Mouse (Mus musculus) A20 (cell line): ENCODE measurements around the gene Gabrg1.

ENCODE experiments used
- DNase-seq: peaks from one replicate; pipeline ENCODE4 v3.0.0-alpha.2; 2011; ENCODE audit warnings: low read depth, low spot score

The Gabrg1 gene

GRCm38 (mm10) chr5:70842192-70843095 is at the start of gene Gabrg1:
Gabrg1 (minus strand) TSS chr5:70842617.
- no peak for DNase-seq

- no peak for DNase-seq
These were observed 41.6 kb upstream of the Gabrg1 start for GRCm38 (mm10) chr5:70884026-70884425.

- no peak for DNase-seq
These were observed 27.7 kb upstream of the Gabrg1 start for GRCm38 (mm10) chr5:70870081-70870480.

- DNase-seq: no peak
These were observed 798 bp upstream of the Gabrg1 start for GRCm38 (mm10) chr5:70843096-70843734.

DNA sequence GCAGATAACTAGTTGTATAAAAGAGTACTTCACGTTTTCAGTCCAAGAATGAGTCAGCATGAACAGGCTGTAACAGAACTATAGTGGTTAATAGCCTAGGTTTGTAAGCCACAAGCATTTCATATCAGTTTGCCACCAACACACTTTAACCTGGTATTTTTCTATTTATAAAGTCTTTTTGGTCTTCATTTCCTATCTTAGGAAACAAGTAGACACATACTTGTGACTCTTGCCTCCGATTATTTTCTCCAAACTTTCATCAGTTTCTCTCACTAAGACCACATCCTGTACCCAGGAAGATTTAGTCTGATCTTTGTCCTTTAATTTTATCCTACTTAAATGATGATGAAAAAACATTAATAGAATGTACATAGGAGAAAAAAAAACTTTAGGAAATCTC is 23.7 kb downstream of the Gabrg1 start:
- DNase-seq: no peak

DNA sequence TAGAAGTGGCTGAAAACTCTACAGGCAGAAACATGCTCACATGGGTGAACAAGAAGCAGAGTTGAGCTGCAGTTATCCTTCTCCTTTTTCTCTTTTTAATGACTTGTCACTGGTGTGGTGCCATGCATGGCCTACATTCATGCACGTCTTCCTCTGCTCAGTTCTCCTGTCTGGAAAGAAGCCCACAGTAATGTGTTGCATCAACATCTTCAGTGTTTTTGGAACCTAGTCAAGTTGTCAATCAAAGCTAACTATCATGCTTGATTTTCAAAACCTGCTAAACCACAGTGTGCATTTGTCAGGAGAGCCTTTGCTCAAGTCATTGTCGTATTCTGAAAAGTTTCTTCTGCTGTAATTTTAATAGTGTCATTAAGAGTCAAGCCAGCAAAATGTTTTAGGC is 106.3 kb downstream of the Gabrg1 start:
- DNase-seq: no peak

DNA sequence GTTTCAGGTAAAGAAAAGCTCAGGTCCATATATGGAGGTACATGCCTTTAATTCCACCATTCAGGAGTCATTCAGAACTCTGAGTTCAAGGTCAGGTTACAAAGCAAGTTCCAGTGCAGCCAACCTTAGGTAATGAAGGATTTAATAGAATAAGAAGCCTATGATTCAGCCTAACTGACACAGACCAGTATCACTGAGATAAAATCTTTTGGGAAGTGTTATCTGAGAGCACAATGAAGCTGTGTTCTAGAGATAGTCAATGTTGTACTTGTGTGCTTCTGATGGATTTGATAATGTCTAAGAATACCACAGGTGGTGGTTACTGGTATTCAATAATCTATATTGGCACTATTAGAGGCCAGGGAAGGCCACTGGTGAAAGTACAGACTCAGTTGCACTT is 138.1 kb downstream of the Gabrg1 start:
- no peak for DNase-seq
